Mouse (Mus musculus) left cerebral cortex, adult 9 months (tissue): ENCODE results near the gene Ltbp1.

Experiments
- DNase-seq, 2 experiments: peaks; one replicate each; pipeline ENCODE4 v3.0.0; 2022; ENCODE audit warnings: low spot score in 2 of 2

Gene Ltbp1

DNA sequence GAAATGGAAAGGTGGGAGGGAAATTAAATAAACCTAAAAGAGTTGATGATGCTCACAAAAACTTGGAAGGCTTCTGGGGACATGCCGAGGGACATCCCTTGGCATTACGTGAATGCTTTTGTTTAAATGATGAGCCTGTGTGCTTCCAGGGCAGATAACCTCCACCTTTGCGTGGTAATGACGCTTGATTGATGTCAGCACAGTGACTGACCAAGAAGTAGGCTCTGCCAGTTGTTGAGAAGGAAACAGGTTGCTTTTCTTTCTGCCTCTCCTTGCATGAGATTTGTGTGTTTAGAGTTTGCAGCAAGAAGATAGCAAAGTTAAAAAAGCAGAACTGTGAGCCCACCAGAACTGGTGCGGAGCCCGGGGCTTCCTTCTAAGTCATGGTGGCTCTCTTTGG lies 431.5 kb downstream of the Ltbp1 start:
- no peak for DNase-seq

DNA sequence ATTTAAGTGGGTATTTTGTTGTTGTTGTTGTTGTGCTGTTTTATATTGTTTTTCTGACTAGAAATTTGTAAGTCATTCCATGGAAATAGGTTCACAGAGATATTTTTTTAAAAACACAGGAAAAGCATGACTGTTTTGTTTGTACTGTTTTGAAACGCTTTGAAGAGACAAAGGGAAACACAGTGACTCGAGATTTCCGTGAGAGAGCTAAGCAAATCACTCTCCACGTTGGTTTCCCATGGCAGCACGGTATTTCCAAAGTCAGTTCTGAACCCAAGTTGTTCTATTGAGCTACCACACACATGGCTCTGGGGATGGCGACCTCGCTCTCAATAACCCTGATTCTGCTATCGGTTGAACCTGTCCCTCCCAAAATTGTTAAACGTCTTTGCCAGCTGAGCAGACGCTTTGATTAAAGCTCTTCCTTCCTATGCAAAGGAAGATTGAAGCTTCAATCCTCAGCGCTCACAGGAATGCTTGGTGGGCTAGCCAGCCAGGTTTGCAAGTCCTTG lies 431.9 kb downstream of the Ltbp1 start:
- no peak for DNase-seq

DNA sequence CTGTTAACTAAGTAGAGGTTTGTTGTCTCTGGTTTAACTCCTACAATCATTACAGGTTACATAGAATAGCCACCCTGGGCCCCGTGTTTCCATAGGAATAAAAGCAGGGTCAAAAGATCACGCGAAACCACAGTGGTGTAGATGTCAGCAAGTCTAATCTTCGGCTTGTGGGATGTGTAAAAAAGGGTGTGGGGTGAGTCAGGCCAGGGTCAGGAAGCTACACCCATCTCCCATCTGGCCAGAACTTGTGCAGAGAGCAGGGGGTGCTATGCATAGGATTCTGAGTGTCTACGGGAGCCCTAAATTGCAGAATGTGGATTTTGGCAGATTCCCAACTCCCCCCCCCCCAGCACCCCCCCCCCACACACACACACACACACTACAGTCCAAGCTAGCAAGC lies 432.8 kb downstream of the Ltbp1 start:
- no peak for DNase-seq

DNA sequence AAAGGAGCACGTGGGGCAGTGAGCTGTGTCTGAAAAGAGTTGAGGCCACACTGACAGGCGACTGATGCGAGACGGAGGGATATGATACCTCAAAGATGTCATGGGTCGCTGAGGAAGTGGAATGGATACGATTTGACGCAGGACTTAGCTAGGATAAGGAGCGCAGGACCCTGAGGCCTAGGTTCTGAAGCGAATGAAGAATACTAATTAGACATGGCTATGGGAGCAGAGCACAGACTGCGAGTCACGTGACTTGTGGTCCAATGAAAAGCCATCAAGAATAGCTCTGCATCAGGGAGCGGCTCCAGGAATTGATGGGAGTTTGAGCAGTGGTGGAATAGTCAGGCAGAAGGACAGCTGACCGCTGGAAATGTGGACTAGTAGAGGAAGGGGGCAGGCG lies 433.7 kb downstream of the Ltbp1 start:
- no peak for DNase-seq

DNA sequence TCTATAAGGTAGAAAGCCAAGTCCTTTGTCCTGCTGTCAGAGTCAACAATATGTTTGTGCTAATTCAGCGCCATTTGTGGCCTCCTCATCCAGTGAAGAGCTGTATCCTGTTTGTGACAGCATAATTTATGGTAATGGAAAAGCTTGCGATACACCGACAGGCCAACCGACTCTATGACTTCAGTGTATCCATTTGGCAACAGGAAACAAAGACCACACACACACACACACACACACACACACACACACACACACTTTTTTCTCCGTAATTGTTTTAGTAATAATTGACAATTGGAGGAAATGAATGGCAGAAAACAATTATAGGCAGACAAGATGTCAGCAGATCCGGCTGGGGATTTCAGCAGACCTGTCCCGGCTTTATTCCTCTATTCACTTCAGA lies 435.3 kb downstream of the Ltbp1 start:
- DNase-seq: no peak

DNA sequence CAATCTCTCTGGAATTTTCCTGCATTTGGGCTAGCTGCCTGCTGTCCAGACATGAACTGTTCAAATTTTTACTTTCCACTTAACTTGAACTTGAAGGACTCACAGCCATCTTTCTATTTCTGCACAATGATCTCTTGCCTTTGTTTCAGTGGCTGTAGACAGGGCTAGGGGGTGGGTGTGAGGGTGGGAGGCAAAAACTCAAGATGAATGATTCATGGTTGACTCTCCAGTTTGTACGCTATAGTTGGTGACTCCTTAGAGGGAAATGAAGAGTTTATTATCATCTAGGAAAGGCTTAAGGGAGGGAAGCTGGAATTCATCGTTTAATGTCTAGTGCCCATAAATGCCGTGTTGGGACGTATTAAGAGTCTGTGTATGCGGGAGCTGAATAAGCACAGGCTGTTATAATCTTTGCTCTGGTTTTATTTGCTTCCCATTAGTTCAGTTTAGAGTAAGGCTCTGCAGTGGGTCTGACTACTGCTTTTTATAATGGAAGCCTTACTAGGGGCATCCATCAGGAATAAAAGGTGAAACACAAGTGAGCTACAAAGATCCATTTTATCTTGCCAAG lies 436.0 kb downstream of the Ltbp1 start:
- no peak for DNase-seq
